Mouse (Mus musculus) gastrocnemius, adult 2 months (tissue): ENCODE data around the gene Tspan5. TPM values are rescaled to one million over a fixed set of nuclear protein-coding genes. Genes with fewer than 3 reads are reported as not detected.
A peak's percentile ranks its signal among the peaks of the same experiment; 100 is the strongest.

Source experiments
- DNase-seq: peaks from one replicate; pipeline ENCODE4 v3.0.0; 2022
- H3K27ac ChIP-seq: fragments of 200-600 bp; 2 replicates; pipeline ENCODE4 v1.8.1; 2022; ENCODE audit warnings: mild to moderate bottlenecking
- H3K4me3 ChIP-seq: fragments of 200-600 bp; 2 replicates; pipeline ENCODE4 v1.8.1; 2022; ENCODE audit warnings: mild to moderate bottlenecking, moderate library complexity
- CTCF ChIP-seq: fragments of 200-600 bp; IDR thresholded peaks from 2 replicates; pipeline ENCODE4 v1.8.1; 2022; ENCODE audit warnings: antibody characterized with exemption, mild to moderate bottlenecking, moderate library complexity
- intact Hi-C: fragments of 180-260 bp; cut with DNase I; formaldehyde crosslinking; loops from one replicate; pipeline ENCODE4 v1.15.1; 2025
- total RNA-seq, 2 experiments: library from RNA; stranded (reverse); gene quantifications; 2 replicates each; pipeline ENCODE4 v1.2.3; 2021

Gene Tspan5
- total RNA-seq, 2 experiments from 2014 or later: 4.0 to 4.4 TPM

DNA sequence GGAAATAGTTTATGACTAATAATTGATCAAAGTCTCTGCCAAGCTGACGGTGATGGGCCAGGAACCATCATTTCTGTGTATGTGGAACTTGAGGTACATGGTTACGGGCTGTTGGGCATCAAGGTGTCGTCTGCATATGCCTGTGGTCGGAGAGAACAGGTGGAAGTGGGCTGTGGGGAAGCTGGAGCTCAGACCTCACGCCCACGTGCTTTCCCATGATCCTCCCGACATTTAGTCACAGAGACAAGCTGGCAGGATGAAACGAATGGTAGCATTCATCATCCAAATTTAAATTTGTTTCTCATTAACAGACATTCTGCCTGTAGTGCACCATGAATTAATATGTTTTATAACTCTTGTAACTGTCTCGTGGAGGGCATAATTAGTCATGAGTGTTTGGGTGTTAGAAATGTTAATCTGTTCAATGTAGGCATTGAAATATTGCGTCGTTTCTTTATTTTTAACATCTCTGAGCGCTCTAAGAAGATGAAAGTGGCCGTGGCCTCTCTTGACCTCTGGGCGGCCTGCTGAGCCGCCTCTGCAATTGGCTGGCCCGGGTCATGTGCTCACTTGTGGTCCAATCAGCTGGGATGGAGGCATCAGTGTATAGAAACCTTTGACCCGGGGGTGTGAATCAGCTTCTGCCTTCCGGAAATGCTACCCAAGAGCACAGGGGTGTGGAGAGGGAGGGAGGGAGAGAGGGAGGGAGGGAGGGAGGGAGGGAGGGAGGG, 45.9 kb downstream of the Tspan5 start:
- DNase-seq: no peak
- Histone ChIP-seq H3K27ac (no peak overlapping the region), H3K4me3 (no peak overlapping the region)
- no peak for TF ChIP-seq CTCF
- intact Hi-C loops: no loop called here

- no peak for DNase-seq
- no peak for TF ChIP-seq CTCF
- Histone ChIP-seq H3K27ac (no peak overlapping the region), H3K4me3 (no peak overlapping the region)
- intact Hi-C loops: no loop called here
Observed at GRCm38 (mm10) chr3:138788489-138788850, 46.5 kb downstream of the Tspan5 start.

DNA sequence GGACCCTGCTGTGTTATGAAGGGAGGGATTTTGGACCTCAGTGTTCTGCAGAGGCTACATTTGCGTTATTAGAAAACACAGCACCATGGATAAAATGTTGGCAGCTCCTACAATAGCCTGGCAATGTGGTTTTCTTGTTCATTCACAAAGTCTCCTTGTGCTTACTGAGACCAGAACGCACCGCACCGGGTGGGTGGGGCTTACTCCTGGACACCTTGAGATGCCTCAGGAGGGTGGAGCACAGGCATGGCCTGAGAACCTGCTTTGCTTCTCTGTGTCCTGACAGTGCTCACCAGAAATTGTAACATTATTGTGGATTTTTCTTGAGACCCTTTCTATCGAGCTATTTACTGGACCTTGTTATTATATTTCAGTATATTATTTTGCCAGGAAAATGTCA, 47.3 kb downstream of the Tspan5 start:
- DNase-seq: no peak
- Histone ChIP-seq H3K4me3 (no peak overlapping the region), H3K27ac (no peak overlapping the region)
- intact Hi-C loops: no loop called here
- no peak for TF ChIP-seq CTCF

DNA sequence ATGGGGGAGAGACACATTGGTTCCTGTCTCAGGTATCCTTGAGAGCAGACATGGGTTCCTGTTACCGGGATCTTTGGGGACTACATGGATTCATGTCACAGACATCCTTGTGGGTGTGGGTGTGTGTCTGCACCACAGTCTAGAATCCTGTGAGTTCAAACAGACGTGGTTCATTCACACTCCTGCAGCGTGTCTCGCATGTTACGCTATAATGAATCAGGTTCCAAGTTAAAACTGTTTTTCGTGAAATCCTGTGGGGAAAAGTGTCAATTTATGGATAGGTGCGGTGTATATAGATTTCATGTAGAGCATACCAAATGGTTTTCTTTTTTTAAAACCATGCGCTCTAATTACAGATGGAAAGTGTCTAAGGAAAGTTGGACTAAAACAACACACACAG, 52.5 kb downstream of the Tspan5 start:
- intact Hi-C loops: no loop called here
- no peak for TF ChIP-seq CTCF
- no peak for DNase-seq
- H3K27ac ChIP-seq: no peak overlapping the region
- H3K4me3 ChIP-seq: no peak overlapping the region

- no peak for TF ChIP-seq CTCF
- Histone ChIP-seq H3K27ac (no peak overlapping the region), H3K4me3 (no peak overlapping the region)
- intact Hi-C loops: no loop called here
- DNase-seq: no peak
Observed at GRCm38 (mm10) chr3:138795951-138796350, 54.0 kb downstream of the Tspan5 start.

GRCm38 (mm10) chr3:138796583-138796982, 54.6 kb downstream of the Tspan5 start:
- DNase-seq: no peak
- Histone ChIP-seq H3K4me3 (no peak overlapping the region), H3K27ac (no peak overlapping the region)
- no peak for TF ChIP-seq CTCF
- intact Hi-C loops: no loop called here

- intact Hi-C loops: no loop called here
- no peak for TF ChIP-seq CTCF
- DNase-seq: peak; percentile 64
- Histone ChIP-seq H3K4me3 (peak overlapping the region; percentile 61), H3K27ac (peak overlapping the region; percentile 48)
Observed at GRCm38 (mm10) chr3:138800664-138801411, 58.8 kb downstream of the Tspan5 start.

GRCm38 (mm10) chr3:138801661-138802060, 59.7 kb downstream of the Tspan5 start:
- no peak overlapping the region for H3K27ac ChIP-seq
- no peak overlapping the region for H3K4me3 ChIP-seq
- intact Hi-C loops: no loop called here
- no peak for TF ChIP-seq CTCF
- DNase-seq: no peak

GRCm38 (mm10) chr3:138802722-138803443, 60.9 kb downstream of the Tspan5 start:
- no peak for TF ChIP-seq CTCF
- intact Hi-C loops: no loop called here
- no peak for DNase-seq
- H3K4me3 ChIP-seq: no peak overlapping the region
- H3K27ac ChIP-seq: no peak overlapping the region

DNA sequence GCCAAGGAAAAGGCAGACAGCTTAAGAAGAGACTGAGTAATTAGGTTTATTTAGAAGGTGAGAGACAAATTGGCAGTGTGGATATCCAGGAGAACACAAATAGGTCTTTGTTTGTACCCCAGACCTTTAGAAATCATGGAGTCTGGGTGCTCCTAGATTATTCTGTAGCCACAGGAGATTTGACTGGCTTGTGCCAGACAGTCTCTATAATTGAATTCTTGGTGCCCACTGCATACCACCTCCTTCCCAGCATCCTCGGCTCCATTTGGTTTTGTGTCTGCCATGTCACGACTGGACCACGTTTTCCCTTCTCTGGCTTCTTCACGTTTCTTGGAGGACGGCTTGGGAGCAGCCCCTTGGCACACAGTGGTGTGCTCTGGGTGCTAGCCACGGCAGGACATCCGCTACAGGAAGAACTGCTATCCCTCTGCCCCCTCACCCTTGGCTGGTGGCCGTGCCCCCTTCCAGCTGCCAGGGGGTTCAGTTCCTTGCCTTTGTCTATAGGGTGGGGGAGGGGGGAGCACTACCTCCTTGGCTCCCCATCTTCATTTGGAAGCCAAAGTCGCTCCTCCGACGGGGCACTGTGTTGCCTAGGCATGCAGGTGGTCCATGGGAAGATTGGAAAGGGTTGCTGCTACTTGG, 61.6 kb downstream of the Tspan5 start:
- DNase-seq: no peak
- no peak for TF ChIP-seq CTCF
- H3K27ac ChIP-seq: no peak overlapping the region
- no peak overlapping the region for H3K4me3 ChIP-seq
- intact Hi-C loops: no loop called here

GRCm38 (mm10) chr3:138804104-138805048, 62.4 kb downstream of the Tspan5 start:
- no peak for DNase-seq
- H3K27ac ChIP-seq: no peak overlapping the region
- intact Hi-C loops: no loop called here
- H3K4me3 ChIP-seq: no peak overlapping the region
- no peak for TF ChIP-seq CTCF

- Histone ChIP-seq H3K27ac (no peak overlapping the region), H3K4me3 (no peak overlapping the region)
- intact Hi-C loops: no loop called here
- TF ChIP-seq CTCF: no peak
- no peak for DNase-seq
Observed at GRCm38 (mm10) chr3:138807795-138808194, 65.8 kb downstream of the Tspan5 start.
